Mouse (Mus musculus) midbrain, embryonic 11.5 days (tissue): ENCODE results near the gene Dynll1. TPM values are rescaled to one million over a fixed set of nuclear protein-coding genes. Genes with fewer than 3 reads are reported as not detected.

ENCODE experiments used
- ATAC-seq: fragments of 200-750 bp; cut with Nextera tagmentation; 2 replicates; pipeline ENCODE4 v1.8.0; 2017; ENCODE audit warnings: moderate TSS enrichment, moderate library complexity; ENCODE audit not compliant: low FRiP score
- DNase-seq: peaks from one replicate; pipeline ENCODE4 v3.0.0; 2015; ENCODE audit warnings: low spot score; ENCODE audit errors: missing footprints
- H3K27ac ChIP-seq: fragments of 300-500 bp; sonication (generic); 2 replicates; pipeline ENCODE4 v1.5.1; 2014; ENCODE audit warnings: low read depth, low read length
- H3K27me3 ChIP-seq: fragments of 300-500 bp; sonication (generic); 2 replicates; pipeline ENCODE4 v1.6.1; 2014; ENCODE audit warnings: mild to moderate bottlenecking, low read length, moderate library complexity, mixed read lengths; ENCODE audit not compliant: control insufficient read depth, insufficient read depth
- H3K36me3 ChIP-seq: fragments of 300-500 bp; sonication (generic); 2 replicates; pipeline ENCODE4 v1.6.1; 2014; ENCODE audit warnings: mild to moderate bottlenecking, low read length, moderate library complexity, mixed read lengths; ENCODE audit not compliant: control insufficient read depth, insufficient read depth
- H3K4me1 ChIP-seq: fragments of 300-500 bp; sonication (generic); 2 replicates; pipeline ENCODE4 v1.6.1; 2014; ENCODE audit warnings: low read length; ENCODE audit not compliant: control insufficient read depth, insufficient read depth
- H3K4me2 ChIP-seq: fragments of 300-500 bp; sonication (generic); 2 replicates; pipeline ENCODE4 v1.6.1; 2014; ENCODE audit warnings: mild to moderate bottlenecking, moderate library complexity
- H3K4me3 ChIP-seq: fragments of 300-500 bp; sonication (generic); 2 replicates; pipeline ENCODE4 v1.5.1; 2014; ENCODE audit warnings: low read depth, low read length
- H3K9ac ChIP-seq: fragments of 300-500 bp; sonication (generic); 2 replicates; pipeline ENCODE4 v1.6.1; 2014; ENCODE audit warnings: low read length
- H3K9me3 ChIP-seq: fragments of 300-500 bp; sonication (generic); 2 replicates; pipeline ENCODE4 v1.6.1; 2016; ENCODE audit warnings: low read length; ENCODE audit not compliant: control insufficient read depth
- WGBS: fragments of 180-500 bp; shearing (Covaris S2); extraction: QIAGEN DNeasy Blood & Tissue Kit; methylation state at CpG from one replicate; pipeline ENCODE4 v1.1.7; 2014; 5-methylcytosine and 5-hydroxymethylcytosine counted together
- polyA plus RNA-seq: library from polyadenylated mRNA; unstranded; fragments of >200 nt; fragmentation: Nextera tagmentation; extraction: Ambion mirVana; gene quantifications from 2 replicates; pipeline ENCODE4 v1.2.1, GENCODE M21; 2014

Gene Dynll1
- polyA plus RNA-seq, 1 experiment from 2014 or later, result 1,606 TPM

GRCm38 (mm10) chr5:115261880-115262279, 38.9 kb downstream of the Dynll1 start:
- no peaks in the 10 kb centered on the region for H3K27me3 ChIP-seq
- H3K9me3 ChIP-seq, result no peaks in the 10 kb centered on the region
- no peak overlapping the region for H3K27ac ChIP-seq
- H3K4me2 ChIP-seq, result no peak overlapping the region
- H3K4me3 ChIP-seq, result no peak overlapping the region
- no peak overlapping the region for H3K9ac ChIP-seq
- no peak for ATAC-seq
- 92% methylated on average over 1 of the region's 1 CpGs for WGBS
- H3K36me3 ChIP-seq, result peaks cover 12% of the 10 kb centered on the region
- no peak for DNase-seq
- 0 out of 2 replicates have a peak, but pooled peaks cover 2% of the 10 kb centered on the region for H3K4me1 ChIP-seq

GRCm38 (mm10) chr5:115261141-115261540, 39.7 kb downstream of the Dynll1 start:
- 89% methylated on average over 8 of the region's 8 CpGs for WGBS
- no peak for DNase-seq

GRCm38 (mm10) chr5:115260356-115260755, 40.4 kb downstream of the Dynll1 start:
- WGBS, result 91% methylated on average over 6 of the region's 6 CpGs
- peaks cover 25% of the 10 kb centered on the region for H3K36me3 ChIP-seq
- H3K4me2 ChIP-seq, result no peak overlapping the region
- no peak overlapping the region for H3K4me3 ChIP-seq
- DNase-seq (no peak), ATAC-seq (no peak)
- H3K9ac ChIP-seq, result no peak overlapping the region
- H3K4me1 ChIP-seq, result no peaks in the 10 kb centered on the region
- no peaks in the 10 kb centered on the region for H3K27me3 ChIP-seq
- no peak overlapping the region for H3K27ac ChIP-seq
- H3K9me3 ChIP-seq, result no peaks in the 10 kb centered on the region

More at GRCm38 (mm10) chr5:115261141-115261540, 39.7 kb downstream of the Dynll1 start:
- no peak overlapping the region for H3K4me3 ChIP-seq
- no peak overlapping the region for H3K27ac ChIP-seq
- H3K4me1 ChIP-seq, result no peaks in the 10 kb centered on the region
- no peaks in the 10 kb centered on the region for H3K27me3 ChIP-seq
- ATAC-seq, result no peak
- no peaks in the 10 kb centered on the region for H3K9me3 ChIP-seq
- no peak overlapping the region for H3K4me2 ChIP-seq
- no peak overlapping the region for H3K9ac ChIP-seq
- peaks cover 18% of the 10 kb centered on the region for H3K36me3 ChIP-seq

- WGBS, result 92% methylated on average over 10 of the region's 10 CpGs
- H3K9me3 ChIP-seq, result no peaks in the 10 kb centered on the region
Observed at GRCm38 (mm10) chr5:115256909-115257546, 43.8 kb downstream of the Dynll1 start.

GRCm38 (mm10) chr5:115255472-115255871, 45.3 kb downstream of the Dynll1 start:
- Histone ChIP-seq H3K36me3 (peaks cover 39% of the 10 kb centered on the region), H3K27ac (no peak overlapping the region), H3K4me1 (no peaks in the 10 kb centered on the region), H3K4me2 (no peak overlapping the region), H3K9ac (no peak overlapping the region), H3K9me3 (no peaks in the 10 kb centered on the region), H3K4me3 (no peak overlapping the region), H3K27me3 (no peaks in the 10 kb centered on the region)
- no peak for DNase-seq
- no peak for ATAC-seq
- WGBS, result 85% methylated on average over 1 of the region's 1 CpGs

More at GRCm38 (mm10) chr5:115256909-115257546, 43.8 kb downstream of the Dynll1 start:
- ATAC-seq, result no peak
- no peaks in the 10 kb centered on the region for H3K4me1 ChIP-seq
- no peak overlapping the region for H3K27ac ChIP-seq
- no peak overlapping the region for H3K9ac ChIP-seq
- DNase-seq, result no peak
- no peaks in the 10 kb centered on the region for H3K27me3 ChIP-seq
- peaks cover 28% of the 10 kb centered on the region for H3K36me3 ChIP-seq
- H3K4me3 ChIP-seq, result no peak overlapping the region
- H3K4me2 ChIP-seq, result no peak overlapping the region

Other genes with a start within 250 kb of the Dynll1 start
- gene Gm10401, start 202.7 kb downstream of the Dynll1 start, polyA plus RNA-seq, result 23.2 and 26.6 TPM in 2 replicates
- 21.6 and 23.5 TPM in 2 replicates for gene Acads, start 181.7 kb downstream of the Dynll1 start, polyA plus RNA-seq
- 55.1 and 64.6 TPM in 2 replicates for gene Unc119b, start 166.0 kb downstream of the Dynll1 start, polyA plus RNA-seq
- 30.0 and 37.3 TPM in 2 replicates for gene Mlec, start 142.8 kb downstream of the Dynll1 start, polyA plus RNA-seq
- 1.1 and 2.3 TPM in 2 replicates for gene Cabp1, start 106.6 kb downstream of the Dynll1 start, polyA plus RNA-seq
- gene Pop5, start 65.2 kb downstream of the Dynll1 start, polyA plus RNA-seq, result 91.0 and 98.7 TPM in 2 replicates
- 84.6 and 85.0 TPM in 2 replicates for gene Rnf10, start 28.1 kb downstream of the Dynll1 start, polyA plus RNA-seq
- gene Coq5, start 21.3 kb downstream of the Dynll1 start, polyA plus RNA-seq, result 58.6 and 59.1 TPM in 2 replicates
- gene Srsf9, start 26.2 kb upstream of the Dynll1 start, polyA plus RNA-seq, result 362 and 376 TPM in 2 replicates
- gene Gatc, start 40.2 kb upstream of the Dynll1 start, polyA plus RNA-seq, result 43.5 and 46.8 TPM in 2 replicates
- gene Triap1, start 40.2 kb upstream of the Dynll1 start, polyA plus RNA-seq, result 57.7 and 64.7 TPM in 2 replicates
- 745 and 840 TPM in 2 replicates for gene Cox6a1, start 48.0 kb upstream of the Dynll1 start, polyA plus RNA-seq
- 199 and 227 TPM in 2 replicates for gene Msi1, start 128.6 kb upstream of the Dynll1 start, polyA plus RNA-seq
- not detected in 2 replicates for gene Pla2g1b, start 165.3 kb upstream of the Dynll1 start, polyA plus RNA-seq
- 16.2 and 18.9 TPM in 2 replicates for gene Sirt4, start 183.7 kb upstream of the Dynll1 start, polyA plus RNA-seq
- 7.3 and 7.7 TPM in 2 replicates for gene Pxn, start 205.7 kb upstream of the Dynll1 start, polyA plus RNA-seq